Comparison of ENCODE assay signal across 8 mouse cellular contexts in the genomic region with DNA sequence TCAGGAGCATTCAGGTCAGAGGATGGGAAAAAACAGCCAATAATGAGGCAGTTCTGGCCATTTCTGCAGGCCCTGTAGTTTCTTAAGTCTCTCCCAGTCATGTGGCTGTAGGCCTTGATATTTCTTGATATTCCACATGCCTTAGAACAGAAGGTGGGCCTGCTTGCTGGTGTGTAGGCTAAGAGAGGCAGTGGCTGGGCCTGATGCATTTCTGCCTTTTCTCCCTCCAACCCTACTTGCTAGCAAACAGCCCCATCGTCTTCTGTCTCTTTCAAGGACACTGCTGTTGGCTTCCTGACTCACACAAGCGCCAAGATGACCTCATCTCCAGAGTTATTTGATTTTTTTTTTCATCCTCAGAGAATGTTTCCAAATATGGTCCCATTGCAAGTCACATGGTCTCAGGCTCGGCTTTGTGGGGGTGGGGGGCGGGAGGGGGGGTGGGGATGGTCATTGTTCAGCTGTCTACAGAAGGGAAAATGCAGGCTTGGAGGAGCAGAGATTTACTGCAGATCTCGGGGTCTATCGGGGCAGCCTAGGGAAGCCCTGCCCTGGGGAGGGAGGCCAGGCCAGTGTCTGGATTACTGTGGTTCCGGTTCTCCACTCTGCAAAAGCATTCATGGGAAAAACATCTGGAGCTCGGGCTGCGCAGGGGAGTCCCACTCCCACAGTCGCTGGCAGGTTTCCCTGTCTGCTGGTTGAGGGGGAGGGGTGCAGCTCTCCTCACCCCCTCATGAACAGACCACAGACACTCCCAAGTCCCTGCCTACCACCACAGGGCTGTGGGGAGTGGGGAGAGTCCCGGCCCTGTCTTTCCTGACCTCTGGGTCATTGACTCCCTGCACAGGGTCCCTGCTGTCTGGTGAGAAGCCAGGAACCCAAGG. TPM values are rescaled to one million over a fixed set of nuclear protein-coding genes. Genes with fewer than 3 reads are reported as not detected.
DNase-seq lines count a peak whose midpoint lies in the region; ATAC-seq and TF ChIP-seq lines count a peak whose summit lies in the region.

No protein-coding gene starts in this region.

- H3K9me3 ChIP-seq in lung, embryonic 14.5 days (ENCODE audit: low read depth, low read length): no peaks in the 10 kb centered on the region

- WGBS in lung, embryonic 14.5 days: 9% methylated on average over 11 of the region's 11 CpGs

- peak overlapping the region; percentile 33 for H3K9ac ChIP-seq in lung, embryonic 14.5 days

- peak overlapping the region; percentile 45 for H3K4me2 ChIP-seq in lung, embryonic 14.5 days

- H3K36me3 ChIP-seq in lung, embryonic 14.5 days (ENCODE audit: insufficient read depth): no peaks in the 10 kb centered on the region

- H3K27ac ChIP-seq in lung, embryonic 14.5 days (ENCODE audit: low read depth): peak overlapping the region; percentile 99

- no peak overlapping the region for H3K4me3 ChIP-seq in lung, embryonic 14.5 days (ENCODE audit: low read depth, low read length)

- H3K27me3 ChIP-seq in lung, embryonic 14.5 days (ENCODE audit: insufficient read depth, low read length): no peaks in the 10 kb centered on the region

- DNase-seq in MN1 (ENCODE audit: low spot score): peak; percentile 92
- DNase-seq in embryo, embryonic 11 days: peak; percentile 71
- peak; percentile 86 to 93 for DNase-seq in heart, adult 18-20 months
- DNase-seq in kidney, adult 11 months: peak; percentile 61
- peak; percentile 88 for DNase-seq in lung, embryonic 14.5 days
- peak; percentile 67 for DNase-seq in ovary, postnatal 36 days (ENCODE audit: low spot score)
- DNase-seq in spleen, adult 12 weeks (ENCODE audit: low spot score): no peak
- no peak for DNase-seq in left cerebral cortex, adult 11 months (ENCODE audit: low spot score)

- peaks cover 16% of the 10 kb centered on the region for H3K4me1 ChIP-seq in lung, embryonic 14.5 days (ENCODE audit: insufficient read depth)

- peak; percentile 80 for ATAC-seq in lung, embryonic 14.5 days (ENCODE audit: insufficient read depth)

- no peak for TF ChIP-seq CTCF in lung, embryonic 14.5 days (IDR thresholded peaks at IDR 0.05; ENCODE audit: low read depth)

RNA-seq across cellular contexts. Expression of a gene that starts 7.0 kb away (rescaled TPM):
- total RNA-seq in heart, adult 18-20 months (2021): 1 to 10 TPM; 1.3 to 3.1 TPM
- polyA plus RNA-seq in lung, embryonic 14.5 days (2014; fragmentation: Nextera tagmentation; extraction: Ambion mirVana): 0.09 and 0.12 TPM in 2 replicates

RNA-seq across cellular contexts. Expression of a gene that starts 12.9 kb away (rescaled TPM):
- total RNA-seq in heart, adult 18-20 months (2021): over 10,000 TPM; 19,183 to 21,770 TPM
- polyA plus RNA-seq in lung, embryonic 14.5 days (2014; fragmentation: Nextera tagmentation; extraction: Ambion mirVana): 0.51 and 1.3 TPM in 2 replicates

Comparison
In these comparisons a context has a peak if more than half of its experiments do, and no peak if none do; other contexts are left out.
1. DNase-seq: peak in MN1 (single experiment), embryo, embryonic 11 days (single experiment), heart, adult 18-20 months (2 of 2), kidney, adult 11 months (single experiment), lung, embryonic 14.5 days (single experiment) and ovary, postnatal 36 days (single experiment); none in spleen, adult 12 weeks (single experiment) and left cerebral cortex, adult 11 months (single experiment).